Mouse (Mus musculus) ovary, adult 18-20 months (tissue): Measurements from ENCODE around the gene Lipf.

Experiments used
- DNase-seq: peaks from one replicate; pipeline ENCODE4 v3.0.0; 2022; ENCODE audit warnings: low spot score, mixed read lengths

Lipf gene

GRCm38 (mm10) chr19:33960887-33961286 lies at the start of gene Lipf:
TSS of gene Lipf (plus strand) at chr19:33961187.
- no peak for DNase-seq

DNA sequence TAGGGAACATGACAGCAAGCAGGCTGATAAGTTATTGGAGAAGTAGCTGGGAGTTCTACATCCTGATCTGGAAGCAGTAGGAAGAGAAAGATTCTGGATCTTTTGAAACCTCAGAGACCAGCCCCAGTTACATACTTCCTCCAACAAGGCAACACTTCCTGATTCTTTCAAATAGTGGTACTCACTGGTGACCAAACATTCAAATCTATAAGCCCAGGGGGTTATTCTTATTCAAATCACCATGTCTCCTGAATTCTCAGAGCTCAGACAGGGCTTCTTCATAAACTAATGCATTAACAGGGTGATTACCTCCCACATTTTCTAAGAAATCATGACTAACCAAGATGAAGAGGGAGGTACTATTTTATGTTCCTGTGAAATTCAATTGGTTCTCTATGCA lies 36.9 kb upstream of the Lipf start:
- no peak for DNase-seq

- no peak for DNase-seq
Observed at GRCm38 (mm10) chr19:33979007-33979406, 18.0 kb downstream of the Lipf start.

- no peak for DNase-seq
Observed at GRCm38 (mm10) chr19:33983043-33983442, 22.1 kb downstream of the Lipf start.

DNA sequence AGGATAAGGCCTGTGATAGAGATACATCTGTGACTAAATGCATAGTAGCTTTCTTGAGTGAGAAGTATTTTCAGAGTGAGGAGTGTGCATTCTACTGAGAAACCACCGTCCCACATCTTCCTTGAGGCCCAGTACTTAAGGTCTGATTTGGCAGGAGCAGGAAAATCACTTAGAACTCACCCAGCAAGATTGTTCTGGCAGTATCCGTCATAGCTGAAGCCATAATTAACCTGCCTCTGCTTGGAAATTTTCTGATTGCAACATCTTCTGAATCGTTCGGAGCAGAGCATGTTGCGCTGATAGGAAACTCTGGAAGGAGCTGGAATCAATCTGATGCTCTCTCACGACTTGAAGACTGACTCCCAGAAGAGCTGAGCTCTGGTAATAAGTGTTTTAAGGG lies 47.0 kb downstream of the Lipf start, which contains the start of gene Lipk:
Gene Lipk (plus strand): TSS at position 289 of the 400 bp plus-strand sequence.
- DNase-seq: no peak

GRCm38 (mm10) chr19:34021440-34022172 lies 60.6 kb downstream of the Lipf start:
- DNase-seq: no peak

- DNase-seq: no peak
Observed at GRCm38 (mm10) chr19:34022759-34023158, 61.8 kb downstream of the Lipf start.
